Comparison of ENCODE assay signal across 29 mouse cellular contexts in genomic region chr1:83900135-83900534, GRCm38 (mm10).
A peak's percentile ranks its signal among the peaks of the same experiment; 100 is the strongest.
DNase-seq lines count a peak whose midpoint lies in the region; ATAC-seq and TF ChIP-seq lines count a peak whose summit lies in the region.
"Had no signal": no experiment of that assay in that cellular context is flagged by ENCODE, and none has a peak within 500 bp of the region (broad histone marks: within the 10 kb centered on the region; RNA-seq: fewer than 3 reads in every experiment).

No protein-coding gene starts in this region.

- no peak overlapping the region for H3K4me2 ChIP-seq in lung, postnatal 0 days (replicated peaks; ENCODE audit: low read depth, low read length)
- H3K4me2 ChIP-seq: limb, embryonic 13.5 days; liver, embryonic 13.5 days; lung, embryonic 14.5 days; midbrain, embryonic 15.5 days; neural tube, embryonic 15.5 days had no signal

- no peak overlapping the region for H3K9ac ChIP-seq in lung, postnatal 0 days (replicated peaks; ENCODE audit: low read depth)
- H3K9ac ChIP-seq: limb, embryonic 13.5 days; liver, embryonic 13.5 days; lung, embryonic 14.5 days; midbrain, embryonic 15.5 days; neural tube, embryonic 15.5 days had no signal

- no peaks in the 10 kb centered on the region for H3K4me1 ChIP-seq in lung, postnatal 0 days (ENCODE audit: insufficient read depth, low read depth, low read length)
- H3K4me1 ChIP-seq: liver, embryonic 13.5 days; midbrain, embryonic 10.5 days; midbrain, embryonic 15.5 days had no signal

- no peaks in the 10 kb centered on the region for H3K36me3 ChIP-seq in lung, postnatal 0 days (ENCODE audit: insufficient read depth, low read length)
- H3K36me3 ChIP-seq: G1E; limb, embryonic 13.5 days; liver, embryonic 13.5 days; midbrain, embryonic 10.5 days; midbrain, embryonic 15.5 days; neural tube, embryonic 15.5 days had no signal

- no peak overlapping the region for H3K27ac ChIP-seq in lung, postnatal 0 days (ENCODE audit: low read length)
- H3K27ac ChIP-seq: kidney, postnatal 0 days; limb, embryonic 13.5 days; liver, embryonic 13.5 days; midbrain, embryonic 10.5 days; midbrain, embryonic 15.5 days; neural tube, embryonic 15.5 days had no signal

- TF ChIP-seq EP300 in lung, postnatal 0 days (IDR thresholded peaks at IDR 0.05), result peak; percentile 39; the same call in 1 of the 2 replicates

- ATAC-seq in lung, postnatal 0 days, result peak; percentile 77; the same call in 1 of the 2 replicates
- ATAC-seq: activated CD4-positive, CD25-positive, alpha-beta regulatory T cell, adult 4 months; forebrain, embryonic 16.5 days; hindbrain, embryonic 16.5 days; midbrain, embryonic 15.5 days had no signal

- peak; percentile 60 for DNase-seq in lung, postnatal 0 days (ENCODE audit: low spot score)
- no peak for DNase-seq in lung, postnatal 10 days
- peak; percentile 95 for DNase-seq in Muller cell, postnatal 12 days (ENCODE audit: inconsistent ontology term)
- peak; percentile 2 for DNase-seq in ZHBTc4 (ENCODE audit: low read depth, low spot score)
- no peak for DNase-seq in thymus, postnatal 0 days (ENCODE audit: low spot score)
- DNase-seq in spleen, postnatal 14 days (ENCODE audit: low spot score in 2 of 2), result no peak
- DNase-seq: adrenal gland, adult 8-10 months; cerebellum, adult 8-10 months; cerebellum, postnatal 25 days; gastrocnemius, postnatal 14 days; heart, postnatal 14 days; kidney, adult 2 months; kidney, postnatal 4 days; liver, embryonic 13.5 days; lung, embryonic 14.5 days; retina, postnatal 1 day; right cerebral cortex, postnatal 25 days; spleen, adult 18-20 months; thymus, adult 2 months; thymus, postnatal 4 days had no signal

- no peaks in the 10 kb centered on the region for H3K9me3 ChIP-seq in lung, postnatal 0 days (ENCODE audit: low read length)
- H3K9me3 ChIP-seq: limb, embryonic 13.5 days; liver, embryonic 13.5 days; midbrain, embryonic 10.5 days; midbrain, embryonic 15.5 days; neural tube, embryonic 15.5 days had no signal

- no peak overlapping the region for H3K4me3 ChIP-seq in lung, postnatal 0 days (ENCODE audit: low read depth, low read length)
- H3K4me3 ChIP-seq: limb, embryonic 13.5 days; liver, embryonic 13.5 days; midbrain, embryonic 10.5 days; midbrain, embryonic 15.5 days; neural tube, embryonic 15.5 days had no signal

- no peaks in the 10 kb centered on the region for H3K27me3 ChIP-seq in lung, postnatal 0 days (replicated peaks; ENCODE audit: insufficient read depth, low read length)
- H3K27me3 ChIP-seq: limb, embryonic 13.5 days; liver, embryonic 13.5 days; midbrain, embryonic 15.5 days; neural tube, embryonic 15.5 days had no signal

- WGBS in lung, postnatal 0 days, result 74% methylated on average over 4 of the region's 4 CpGs

- TF ChIP-seq CTCF in lung, postnatal 0 days (IDR thresholded peaks at IDR 0.05), result no peak

Comparison
In these comparisons a context has a peak if more than half of its experiments do, and no peak if none do; other contexts are left out.
1. DNase-seq: peak in lung, postnatal 0 days (single experiment), Muller cell, postnatal 12 days (single experiment) and ZHBTc4 (single experiment); none in lung, postnatal 10 days (single experiment), thymus, postnatal 0 days (single experiment) and spleen, postnatal 14 days (0 of 2).